Mouse (Mus musculus) liver, postnatal 0 days (tissue): ENCODE measurements around the gene Neurl2. TPM values are rescaled to one million over a fixed set of nuclear protein-coding genes. Genes with fewer than 3 reads are reported as not detected.

Source experiments
- ATAC-seq: fragments of 200-750 bp; cut with Nextera tagmentation; 2 replicates; pipeline ENCODE4 v1.8.0; 2017; ENCODE audit warnings: mild to moderate bottlenecking, moderate library complexity
- DNase-seq: peaks from one replicate; pipeline ENCODE4 v3.0.0-alpha.2; 2016
- H3K27ac ChIP-seq: fragments of 300-500 bp; sonication (generic); 2 replicates; pipeline ENCODE4 v1.5.1; 2014; ENCODE audit warnings: antibody characterized with exemption, moderate library complexity, mild to moderate bottlenecking, low read depth
- H3K27me3 ChIP-seq: fragments of 300-500 bp; sonication (generic); 2 replicates; pipeline ENCODE4 v1.6.1; 2014; ENCODE audit warnings: low read length, control low read depth, mixed read lengths; ENCODE audit not compliant: insufficient read depth
- H3K36me3 ChIP-seq: fragments of 300-500 bp; sonication (generic); replicated peaks from 2 replicates; pipeline ENCODE4 v1.6.1; 2014; ENCODE audit warnings: mild to moderate bottlenecking, control low read depth, low read length, moderate library complexity, mixed read lengths; ENCODE audit not compliant: insufficient read depth
- H3K4me1 ChIP-seq: fragments of 300-500 bp; sonication (generic); 2 replicates; pipeline ENCODE4 v1.6.1; 2014; ENCODE audit warnings: antibody characterized with exemption, mild to moderate bottlenecking, control low read depth; ENCODE audit not compliant: insufficient read depth
- H3K4me2 ChIP-seq: fragments of 300-500 bp; sonication (generic); 2 replicates; pipeline ENCODE4 v1.6.1; 2014; ENCODE audit warnings: low read depth, mild to moderate bottlenecking, low read length, moderate library complexity, mixed read lengths
- H3K4me3 ChIP-seq: fragments of 300-500 bp; sonication (generic); 2 replicates; pipeline ENCODE4 v1.5.1; 2014; ENCODE audit warnings: low read depth, low read length
- H3K9ac ChIP-seq: fragments of 300-500 bp; sonication (generic); replicated peaks from 2 replicates; pipeline ENCODE4 v1.6.1; 2014; ENCODE audit warnings: mild to moderate bottlenecking, moderate library complexity
- H3K9me3 ChIP-seq: fragments of 300-500 bp; sonication (generic); 2 replicates; pipeline ENCODE4 v1.6.1; 2016; ENCODE audit warnings: mild to moderate bottlenecking, control low read depth, low read length, mixed read lengths
- CTCF ChIP-seq: sonication (generic); IDR thresholded peaks from 2 replicates; pipeline ENCODE4 v1.5.1; 2016; ENCODE audit warnings: antibody characterized with exemption, low read depth
- EP300 ChIP-seq: IDR thresholded peaks from 2 replicates; pipeline ENCODE4 v1.6.1; 2016; ENCODE audit warnings: antibody characterized with exemption, low read depth, mild to moderate bottlenecking
- WGBS: fragments of 180-500 bp; shearing (Covaris S2); extraction: QIAGEN DNeasy Blood & Tissue Kit; methylation state at CpG from one replicate; pipeline ENCODE4 v1.1.7; 2014; ENCODE audit not compliant: insufficient replicate concordance; 5-methylcytosine and 5-hydroxymethylcytosine counted together
- polyA plus RNA-seq: library from polyadenylated mRNA; unstranded; fragments of >200 nt; fragmentation: Nextera tagmentation; extraction: Ambion mirVana; gene quantifications from 2 replicates; pipeline ENCODE4 v1.2.1, GENCODE M21; 2015

The Neurl2 gene
- polyA plus RNA-seq, 1 experiment from 2014 or later, result 2.5 TPM

GRCm38 (mm10) chr2:164831029-164831428, 2.2 kb downstream of the Neurl2 start:
- Histone ChIP-seq H3K4me1 (peaks cover 16% of the 10 kb centered on the region), H3K27ac (no peak overlapping the region), H3K4me3 (no peak overlapping the region), H3K9ac (no peak overlapping the region), H3K27me3 (no peaks in the 10 kb centered on the region), H3K9me3 (no peaks in the 10 kb centered on the region), H3K36me3 (peaks cover 8% of the 10 kb centered on the region; the same call in 1 of the 2 replicates), H3K4me2 (no peak overlapping the region)
- ATAC-seq (peak; percentile 28; the same call in 1 of the 2 replicates), DNase-seq (no peak)
- no peak for TF ChIP-seq EP300
- TF ChIP-seq CTCF, result no peak
- WGBS, result 71% methylated on average over 10 of the region's 10 CpGs

DNA sequence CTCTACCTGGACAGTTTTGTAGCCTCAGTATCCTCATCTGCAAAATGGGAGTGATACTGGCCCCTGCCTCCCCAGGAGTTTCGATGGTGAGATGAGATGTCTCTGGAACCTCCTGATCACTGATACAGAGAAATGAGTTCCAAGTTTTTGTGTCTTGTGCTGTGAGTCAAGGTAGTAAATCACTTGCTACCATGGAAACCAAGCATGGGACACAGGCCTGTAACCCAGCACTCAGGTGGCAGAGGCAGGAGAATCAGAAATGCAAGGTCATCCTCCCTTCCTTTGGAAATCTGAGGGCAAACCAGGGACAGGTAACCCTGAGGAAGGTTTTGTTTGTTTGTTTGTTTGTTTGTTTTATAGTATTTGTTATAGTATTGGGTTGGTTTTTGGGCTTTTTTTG, 4.2 kb downstream of the Neurl2 start:
- Histone ChIP-seq H3K9ac (no peak overlapping the region), H3K9me3 (no peaks in the 10 kb centered on the region), H3K4me1 (peaks cover 9% of the 10 kb centered on the region), H3K4me2 (no peak overlapping the region), H3K27ac (no peak overlapping the region), H3K27me3 (no peaks in the 10 kb centered on the region), H3K36me3 (peaks cover 18% of the 10 kb centered on the region; the same call in 1 of the 2 replicates), H3K4me3 (no peak overlapping the region)
- 74% methylated on average over 1 of the region's 1 CpGs for WGBS
- DNase-seq (no peak), ATAC-seq (no peak)
- no peak for TF ChIP-seq CTCF

DNA sequence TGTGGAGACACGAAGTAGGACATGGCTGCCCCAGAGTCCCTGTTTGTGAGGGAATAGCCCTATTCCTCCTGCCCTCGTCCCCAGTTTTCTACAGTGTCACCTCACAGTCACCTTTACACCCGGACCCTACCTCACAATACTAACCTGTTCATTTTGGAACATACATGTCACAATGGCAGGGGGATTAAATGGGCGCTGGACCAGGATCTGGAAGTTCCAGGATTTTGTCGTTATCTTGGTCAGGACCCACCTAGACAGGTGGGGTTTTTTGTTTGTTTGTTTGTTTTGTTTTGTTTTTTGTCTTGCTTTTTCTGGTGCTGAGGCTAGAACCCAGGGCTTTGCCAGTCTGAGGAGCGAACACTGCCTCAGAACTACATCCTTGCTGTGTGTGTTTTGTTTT, 4.8 kb downstream of the Neurl2 start, which contains the start of gene Spata25:
Gene Spata25 (minus strand): TSS at position 101 of the 400 bp plus-strand sequence.
- H3K27me3 ChIP-seq, result no peaks in the 10 kb centered on the region
- H3K4me2 ChIP-seq, result no peak within 1 kb of the TSS
- no peak within 1 kb of the TSS for H3K27ac ChIP-seq
- peaks cover 18% of the 10 kb centered on the region; the same call in 1 of the 2 replicates for H3K36me3 ChIP-seq
- H3K9ac ChIP-seq, result no peak within 1 kb of the TSS
- H3K4me3 ChIP-seq, result no peak within 1 kb of the TSS
- TF ChIP-seq EP300 (no peak), CTCF (no peak)
- H3K4me1 ChIP-seq, result peaks cover 12% of the 10 kb centered on the region
- 84% methylated on average over 6 of the region's 6 CpGs for WGBS
- ATAC-seq, result no peak
- no peaks in the 10 kb centered on the region for H3K9me3 ChIP-seq
- DNase-seq, result no peak

DNA sequence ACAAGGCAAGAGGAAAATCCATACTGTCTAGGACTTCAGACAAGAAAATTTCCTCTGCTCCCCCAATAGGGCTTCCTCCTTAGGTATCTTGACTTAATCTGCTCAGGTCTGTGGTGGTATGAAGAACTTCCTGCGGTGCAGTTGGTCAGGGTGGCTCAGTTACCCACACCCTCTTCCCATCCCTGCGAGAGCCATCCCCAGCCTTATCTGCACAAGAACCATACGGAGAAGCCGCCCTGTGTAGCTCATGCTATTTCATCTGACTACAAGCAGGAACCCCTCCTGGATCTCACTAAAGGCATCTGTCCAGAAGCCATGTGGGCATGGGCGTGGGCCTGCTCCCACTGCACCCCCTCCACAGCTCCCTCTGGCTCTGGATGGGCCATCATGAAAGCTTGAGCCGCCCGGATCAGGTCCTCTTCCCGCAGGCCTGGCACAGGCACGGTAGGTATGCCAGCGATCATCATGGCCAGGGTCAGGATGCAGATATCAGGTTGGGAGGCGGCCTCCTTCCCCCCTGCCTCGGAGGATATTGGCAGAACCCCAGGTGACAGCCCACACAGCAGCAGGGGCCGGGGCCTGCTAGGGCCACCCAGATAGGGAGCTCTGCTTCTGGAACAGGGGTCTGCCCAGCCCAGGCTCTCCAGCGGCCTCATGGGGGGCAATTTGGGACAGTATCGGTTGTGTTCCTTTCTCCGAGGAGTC, 6.0 kb downstream of the Neurl2 start:
- Histone ChIP-seq H3K9ac (no peak overlapping the region), H3K4me1 (peaks cover 8% of the 10 kb centered on the region), H3K4me3 (no peak overlapping the region), H3K9me3 (no peaks in the 10 kb centered on the region), H3K27ac (no peak overlapping the region), H3K4me2 (no peak overlapping the region), H3K36me3 (peaks cover 18% of the 10 kb centered on the region; the same call in 1 of the 2 replicates), H3K27me3 (no peaks in the 10 kb centered on the region)
- DNase-seq (no peak), ATAC-seq (no peak)
- TF ChIP-seq CTCF, result no peak
- TF ChIP-seq EP300, result no peak
- WGBS, result 80% methylated on average over 16 of the region's 16 CpGs

DNA sequence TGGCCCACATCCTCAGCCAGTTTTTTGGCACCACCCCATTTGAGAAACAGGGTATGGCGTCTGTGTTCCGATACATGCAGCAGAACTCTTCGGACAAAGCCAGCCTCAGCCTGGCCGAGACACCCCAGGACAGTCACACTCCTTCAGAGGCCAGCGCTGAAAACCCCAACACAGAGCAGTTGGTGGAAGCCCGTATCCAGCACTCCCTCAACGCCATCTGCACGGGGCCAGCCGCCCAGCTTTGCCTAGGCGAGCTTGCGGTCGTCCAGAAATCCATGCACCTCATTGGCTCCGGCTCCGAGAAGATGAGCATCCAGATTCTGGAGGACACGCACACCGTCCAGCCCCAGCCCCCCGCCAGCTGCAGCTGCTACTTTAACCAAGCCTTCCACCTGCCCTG, 7.7 kb downstream of the Neurl2 start:
- WGBS, result 92% methylated on average over 17 of the region's 17 CpGs

DNA sequence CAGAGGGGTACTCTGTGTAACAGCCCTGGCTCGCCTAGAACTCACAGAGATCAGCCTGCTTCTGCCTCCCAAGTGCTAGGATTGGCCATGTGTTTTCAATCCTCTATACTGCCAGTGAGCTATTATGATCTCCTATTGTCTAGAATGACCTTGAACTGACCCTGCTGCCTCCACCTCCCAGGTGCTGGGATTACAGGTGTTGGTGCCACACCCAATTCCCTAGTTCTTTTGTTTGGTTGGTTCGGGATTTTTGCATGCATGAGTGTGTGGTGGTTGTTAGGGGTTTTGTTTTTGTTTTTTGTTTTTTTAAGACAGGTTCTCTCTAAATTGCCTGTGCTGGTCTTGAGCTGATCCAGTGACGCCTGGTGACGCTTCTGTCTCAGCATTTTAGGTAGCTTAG, 9.3 kb downstream of the Neurl2 start:
- Histone ChIP-seq H3K9me3 (no peaks in the 10 kb centered on the region), H3K27ac (no peak overlapping the region), H3K36me3 (peaks cover 29% of the 10 kb centered on the region; the same call in 1 of the 2 replicates), H3K4me3 (peak overlapping the region; percentile 75; the same call in 1 of the 2 replicates), H3K4me2 (peak overlapping the region; percentile 91), H3K9ac (no peak overlapping the region), H3K4me1 (peaks cover 12% of the 10 kb centered on the region), H3K27me3 (no peaks in the 10 kb centered on the region)
- 92% methylated on average over 4 of the region's 4 CpGs for WGBS
- ATAC-seq (no peak), DNase-seq (no peak)
- TF ChIP-seq CTCF (no peak), EP300 (no peak)

More for the DNA sequence above, 7.7 kb downstream of the Neurl2 start:
- no peaks in the 10 kb centered on the region for H3K27me3 ChIP-seq
- TF ChIP-seq EP300, result no peak
- TF ChIP-seq CTCF, result no peak
- no peak for ATAC-seq
- no peak overlapping the region for H3K27ac ChIP-seq
- no peaks in the 10 kb centered on the region for H3K9me3 ChIP-seq
- peak; percentile 13 for DNase-seq
- H3K4me1 ChIP-seq, result peaks cover 12% of the 10 kb centered on the region
- H3K4me2 ChIP-seq, result no peak overlapping the region
- no peak overlapping the region for H3K9ac ChIP-seq
- H3K4me3 ChIP-seq, result no peak overlapping the region
- peaks cover 28% of the 10 kb centered on the region; the same call in 1 of the 2 replicates for H3K36me3 ChIP-seq
